Mouse (Mus musculus): ENCODE results near the gene Dazap2. TPM values are rescaled to one million over a fixed set of nuclear protein-coding genes. Genes with fewer than 3 reads are reported as not detected.
"Not testable (repeated sequence)": the region's sequence is repeated elsewhere in the genome, so short reads cannot be mapped to it uniquely, and the experiment has no call there.

Dazap2 gene
- polyA plus RNA-seq, 1 experiment from 2014 or later, result 155 TPM

DNA sequence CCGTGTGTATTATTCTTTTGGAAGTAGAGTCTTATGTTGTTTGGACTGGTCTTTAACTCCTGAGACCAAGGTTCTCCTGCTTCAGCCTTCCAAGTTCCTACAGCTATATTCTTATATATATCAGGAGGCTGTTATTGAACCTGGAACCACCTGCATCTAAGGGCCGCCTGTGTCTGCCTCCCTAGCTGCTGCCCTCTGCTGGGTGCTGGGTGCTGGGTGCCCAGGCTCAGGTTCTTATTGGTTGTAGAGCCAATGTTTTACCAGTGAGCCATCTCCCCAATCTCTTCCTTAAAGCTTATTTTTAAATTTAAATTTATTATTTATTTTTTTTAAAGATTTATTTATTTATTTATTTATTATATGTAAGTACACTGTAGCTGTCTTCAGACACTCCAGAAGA lies 2.7 kb upstream of the Dazap2 start:
- H3K9ac ChIP-seq, result no peak overlapping the region
- ATAC-seq (ENCODE audit: insufficient number of reproducible peaks, insufficient read depth, low FRiP score, low TSS enrichment, low read depth), result no peak
- no peak overlapping the region for H3K4me3 ChIP-seq
- H3K4me1 ChIP-seq, result peaks cover 21% of the 10 kb centered on the region
- WGBS, result 66% methylated on average over 2 of the region's 2 CpGs
- no peaks in the 10 kb centered on the region for H3K9me3 ChIP-seq
- H3K27ac ChIP-seq, result no peak overlapping the region
- H3K36me3 ChIP-seq, result peaks cover 1% of the 10 kb centered on the region
- no peak overlapping the region for H3K4me2 ChIP-seq
- no peaks in the 10 kb centered on the region for H3K27me3 ChIP-seq

DNA sequence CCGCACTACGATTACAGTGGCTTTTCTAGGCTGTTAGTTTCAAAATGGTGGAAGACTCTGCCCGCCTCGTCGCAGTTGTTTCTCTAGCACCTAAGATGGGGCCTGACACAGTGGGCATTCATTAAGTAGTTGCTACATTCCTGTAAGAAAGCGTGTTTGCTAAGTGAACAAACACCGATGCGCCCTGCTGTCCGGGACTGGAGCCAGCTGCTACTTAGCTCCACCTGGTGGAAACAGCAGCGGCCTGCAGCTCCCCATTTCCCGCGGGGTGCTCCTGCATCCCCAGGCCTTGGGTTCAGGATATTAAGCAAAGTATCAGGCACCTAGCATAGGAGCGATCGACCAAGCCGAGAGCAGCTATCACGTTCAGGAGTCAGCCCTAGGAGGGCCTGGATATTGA lies 1.6 kb upstream of the Dazap2 start:
- no peak for ATAC-seq (ENCODE audit: insufficient number of reproducible peaks, insufficient read depth, low FRiP score, low TSS enrichment, low read depth)
- H3K36me3 ChIP-seq, result peaks cover 13% of the 10 kb centered on the region
- H3K9ac ChIP-seq, result peak overlapping the region; percentile 41; the same call in 1 of the 2 replicates
- H3K9me3 ChIP-seq, result no peaks in the 10 kb centered on the region
- peak overlapping the region; percentile 27 for H3K4me3 ChIP-seq
- no peak overlapping the region for H3K27ac ChIP-seq
- H3K4me2 ChIP-seq, result peak overlapping the region; percentile 50
- H3K4me1 ChIP-seq, result peaks cover 21% of the 10 kb centered on the region
- 8% methylated on average over 16 of the region's 16 CpGs for WGBS
- H3K27me3 ChIP-seq, result no peaks in the 10 kb centered on the region

DNA sequence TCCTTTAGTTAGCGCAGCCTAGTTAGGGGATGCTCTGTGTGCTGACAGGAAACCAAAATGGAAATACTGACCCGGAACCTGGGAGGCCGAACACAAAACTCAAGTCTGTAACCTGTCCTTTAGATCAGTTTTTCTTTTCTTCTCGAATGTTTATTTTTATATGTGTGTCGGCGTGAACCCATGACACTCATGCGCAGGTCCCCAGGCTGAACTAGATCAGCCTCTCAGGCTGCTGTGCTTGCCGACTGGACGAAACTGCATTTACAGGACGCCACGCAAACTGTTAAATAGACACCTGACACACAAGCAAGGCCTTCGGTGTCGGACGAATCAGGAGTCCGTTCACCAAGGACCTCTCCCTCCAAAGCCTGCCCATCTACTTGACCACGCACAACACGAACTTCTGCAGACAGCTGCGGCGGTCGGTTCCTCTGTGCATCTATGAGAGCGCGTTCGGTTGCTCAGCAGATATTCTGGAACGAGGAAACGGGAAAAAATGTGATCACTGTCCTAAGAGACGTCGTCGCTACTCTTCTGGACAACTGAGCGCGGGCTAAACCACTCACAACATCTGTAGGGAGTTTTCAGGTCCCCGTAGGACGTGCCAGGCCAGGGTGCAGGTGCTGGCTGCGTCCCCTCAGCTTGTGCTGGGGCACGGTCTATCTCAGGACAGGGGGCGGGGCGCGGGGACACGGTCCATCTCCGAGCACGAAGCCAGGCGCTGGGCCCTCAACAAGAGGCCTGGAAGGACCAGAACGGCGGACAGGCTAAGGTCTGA lies 742 bp upstream of the Dazap2 start:
- Histone ChIP-seq H3K4me2 (peak overlapping the region; percentile 81), H3K4me3 (peak overlapping the region; percentile 92), H3K4me1 (peaks cover 21% of the 10 kb centered on the region), H3K9ac (peak overlapping the region; percentile 74), H3K27ac (peak overlapping the region; percentile 57; the same call in 1 of the 2 replicates), H3K9me3 (no peaks in the 10 kb centered on the region), H3K27me3 (no peaks in the 10 kb centered on the region), H3K36me3 (peaks cover 21% of the 10 kb centered on the region)
- ATAC-seq (ENCODE audit: insufficient number of reproducible peaks, insufficient read depth, low FRiP score, low TSS enrichment, low read depth), result peak; percentile 56; the same call in 1 of the 2 replicates
- WGBS, result 12% methylated on average over 43 of the region's 43 CpGs

DNA sequence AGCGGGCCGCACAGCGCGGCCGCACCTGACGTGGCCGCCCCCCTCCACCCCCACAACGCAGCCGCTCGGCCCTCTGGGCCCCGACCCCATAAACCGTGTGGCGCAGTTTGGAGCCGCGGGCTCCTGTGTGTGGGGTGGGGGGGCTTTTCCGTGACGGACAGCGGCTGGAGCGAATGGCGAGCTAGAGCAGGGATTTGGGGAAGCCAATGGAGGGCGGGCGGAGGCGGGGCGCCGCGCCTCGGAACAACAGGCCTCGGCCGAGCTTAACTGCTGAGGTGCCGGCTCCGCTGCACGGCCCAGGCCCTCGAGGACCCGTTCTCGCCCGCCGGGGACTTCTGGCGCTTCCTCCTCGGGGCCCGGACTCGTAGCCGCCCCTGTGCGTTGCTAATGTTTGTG lies 674 bp downstream of the Dazap2 start:
- peak overlapping the region; percentile 81 for H3K4me2 ChIP-seq
- H3K4me1 ChIP-seq, result peaks cover 21% of the 10 kb centered on the region
- WGBS, result under 1% methylated on average over 43 of the region's 43 CpGs
- peak overlapping the region; percentile 87 for H3K9ac ChIP-seq
- ATAC-seq (ENCODE audit: insufficient number of reproducible peaks, insufficient read depth, low FRiP score, low TSS enrichment, low read depth), result peak; percentile 83
- H3K4me3 ChIP-seq, result peak overlapping the region; percentile 92
- H3K27ac ChIP-seq, result peak overlapping the region; percentile 94
- no peaks in the 10 kb centered on the region for H3K27me3 ChIP-seq
- H3K36me3 ChIP-seq, result peaks cover 32% of the 10 kb centered on the region
- H3K9me3 ChIP-seq, result no peaks in the 10 kb centered on the region

- peaks cover 35% of the 10 kb centered on the region for H3K36me3 ChIP-seq
- no peak for ATAC-seq (ENCODE audit: insufficient number of reproducible peaks, insufficient read depth, low FRiP score, low TSS enrichment, low read depth)
- H3K4me1 ChIP-seq, result peaks cover 21% of the 10 kb centered on the region
- WGBS, result 1% methylated on average over 19 of the region's 19 CpGs
- peak overlapping the region; percentile 94 for H3K27ac ChIP-seq
- H3K27me3 ChIP-seq, result no peaks in the 10 kb centered on the region
- no peaks in the 10 kb centered on the region for H3K9me3 ChIP-seq
- H3K9ac ChIP-seq, result peak overlapping the region; percentile 87
- H3K4me2 ChIP-seq, result peak overlapping the region; percentile 81
- peak overlapping the region; percentile 92 for H3K4me3 ChIP-seq
These were observed 1.1 kb downstream of the Dazap2 start for GRCm38 (mm10) chr15:100616221-100616620.

GRCm38 (mm10) chr15:100619200-100619599 lies 4.1 kb downstream of the Dazap2 start:
- ATAC-seq (ENCODE audit: insufficient number of reproducible peaks, insufficient read depth, low FRiP score, low TSS enrichment, low read depth), result no peak
- H3K4me1 ChIP-seq, result peaks cover 15% of the 10 kb centered on the region
- 85% methylated on average over 7 of the region's 7 CpGs for WGBS
- H3K9me3 ChIP-seq, result no peaks in the 10 kb centered on the region
- H3K4me3 ChIP-seq, result no peak overlapping the region
- H3K9ac ChIP-seq, result no peak overlapping the region
- no peaks in the 10 kb centered on the region for H3K27me3 ChIP-seq
- no peak overlapping the region for H3K27ac ChIP-seq
- H3K4me2 ChIP-seq, result no peak overlapping the region
- H3K36me3 ChIP-seq, result peaks cover 35% of the 10 kb centered on the region

DNA sequence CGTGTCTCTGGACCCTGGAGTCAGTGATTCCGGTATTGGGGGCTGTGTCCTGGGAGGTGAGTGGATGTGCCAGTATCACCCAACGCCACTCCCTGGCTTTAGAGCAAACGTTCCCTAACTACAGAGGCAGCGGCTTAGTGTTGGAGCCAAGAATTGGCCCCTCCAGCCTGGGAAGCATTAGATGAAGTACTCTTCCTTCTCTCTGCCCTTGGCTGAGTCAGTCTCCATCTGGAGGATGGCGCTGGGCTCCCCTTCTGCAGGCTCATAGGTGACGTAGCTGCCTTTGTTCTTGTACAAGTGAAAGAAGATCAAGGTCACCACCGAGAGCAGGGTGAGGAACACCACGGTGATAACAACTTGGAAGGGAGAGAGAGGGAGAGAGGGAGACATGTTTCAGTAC lies 6.5 kb downstream of the Dazap2 start:
- H3K4me1 ChIP-seq; ATAC-seq (ENCODE audit: insufficient number of reproducible peaks, insufficient read depth, low FRiP score, low TSS enrichment, low read depth); H3K9ac ChIP-seq; H3K4me3 ChIP-seq; H3K9me3 ChIP-seq; H3K27ac ChIP-seq; H3K4me2 ChIP-seq; H3K27me3 ChIP-seq: not testable (repeated sequence)
- 81% methylated on average over 9 of the region's 9 CpGs for WGBS
- H3K36me3 ChIP-seq, result peaks cover 35% of the 10 kb centered on the region

DNA sequence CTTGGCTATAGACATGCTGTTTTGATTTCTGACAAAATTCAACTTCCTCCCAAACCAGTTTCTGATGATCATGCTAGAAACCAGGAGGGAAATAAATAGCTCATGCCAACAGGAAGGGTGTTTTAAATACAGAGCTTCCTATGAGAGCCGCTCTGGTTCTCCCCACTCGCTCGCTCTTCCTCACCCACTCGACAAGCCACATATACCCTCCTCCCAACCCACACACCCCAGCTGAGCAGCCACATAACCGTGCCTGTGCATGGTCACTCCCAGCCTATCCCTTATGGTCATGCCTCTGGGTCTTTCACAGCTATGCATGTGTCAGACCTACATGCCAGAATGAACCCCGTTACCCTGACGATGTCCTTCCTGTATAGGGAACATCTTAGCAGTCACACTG lies 7.0 kb downstream of the Dazap2 start:
- Histone ChIP-seq H3K4me1 (no peaks in the 10 kb centered on the region), H3K4me2 (no peak overlapping the region), H3K36me3 (peaks cover 35% of the 10 kb centered on the region), H3K27ac (no peak overlapping the region), H3K9ac (no peak overlapping the region), H3K9me3 (no peaks in the 10 kb centered on the region), H3K27me3 (no peaks in the 10 kb centered on the region), H3K4me3 (no peak overlapping the region)
- 84% methylated on average over 7 of the region's 7 CpGs for WGBS
- ATAC-seq (ENCODE audit: insufficient number of reproducible peaks, insufficient read depth, low FRiP score, low TSS enrichment, low read depth), result no peak

DNA sequence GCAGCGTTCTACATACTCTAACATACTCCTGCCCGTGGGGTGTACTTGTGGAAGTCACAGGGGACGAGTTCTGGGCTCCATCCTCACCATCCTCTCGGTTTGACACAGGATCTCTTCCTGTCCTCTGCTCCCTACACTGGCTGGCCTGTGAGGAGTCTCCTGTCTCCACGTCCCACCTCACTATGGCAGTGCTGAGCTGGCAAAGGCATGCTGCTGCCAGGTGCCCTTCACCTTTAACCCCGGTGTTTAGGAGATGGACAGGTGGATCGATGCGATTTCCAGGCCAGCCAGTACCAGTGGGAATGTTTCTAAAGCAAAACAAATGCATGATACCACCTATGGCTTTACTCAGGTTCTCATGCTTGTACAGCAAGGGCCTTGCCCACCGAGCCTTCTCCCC lies 8.6 kb downstream of the Dazap2 start:
- 84% methylated on average over 9 of the region's 9 CpGs for WGBS
- ATAC-seq (ENCODE audit: insufficient number of reproducible peaks, insufficient read depth, low FRiP score, low TSS enrichment, low read depth), result no peak
- H3K4me2 ChIP-seq, result no peak overlapping the region
- H3K4me1 ChIP-seq, result peaks cover 9% of the 10 kb centered on the region
- no peak overlapping the region for H3K9ac ChIP-seq
- H3K27me3 ChIP-seq, result no peaks in the 10 kb centered on the region
- peaks cover 21% of the 10 kb centered on the region for H3K36me3 ChIP-seq
- H3K9me3 ChIP-seq, result no peaks in the 10 kb centered on the region
- H3K4me3 ChIP-seq, result no peak overlapping the region
- H3K27ac ChIP-seq, result no peak overlapping the region

GRCm38 (mm10) chr15:100624435-100624834 lies 9.3 kb downstream of the Dazap2 start:
- H3K4me2 ChIP-seq, result no peak overlapping the region
- no peaks in the 10 kb centered on the region for H3K27me3 ChIP-seq
- H3K36me3 ChIP-seq, result peaks cover 14% of the 10 kb centered on the region
- 88% methylated on average over 3 of the region's 3 CpGs for WGBS
- H3K4me3 ChIP-seq, result no peak overlapping the region
- ATAC-seq (ENCODE audit: insufficient number of reproducible peaks, insufficient read depth, low FRiP score, low TSS enrichment, low read depth), result no peak
- no peak overlapping the region for H3K27ac ChIP-seq
- no peaks in the 10 kb centered on the region for H3K9me3 ChIP-seq
- peaks cover 9% of the 10 kb centered on the region for H3K4me1 ChIP-seq
- H3K9ac ChIP-seq, result no peak overlapping the region

- Histone ChIP-seq H3K9me3 (no peaks in the 10 kb centered on the region), H3K4me1 (peaks cover 9% of the 10 kb centered on the region), H3K27me3 (peaks cover 4% of the 10 kb centered on the region; the same call in 1 of the 2 replicates), H3K4me3 (no peak overlapping the region), H3K36me3 (no peaks in the 10 kb centered on the region), H3K9ac (no peak overlapping the region), H3K27ac (peak overlapping the region; percentile 66; the same call in 1 of the 2 replicates), H3K4me2 (peak overlapping the region; percentile 27; the same call in 1 of the 2 replicates)
- 14% methylated on average over 10 of the region's 10 CpGs for WGBS
- ATAC-seq (ENCODE audit: insufficient number of reproducible peaks, insufficient read depth, low FRiP score, low TSS enrichment, low read depth), result no peak
These were observed 12.1 kb downstream of the Dazap2 start for GRCm38 (mm10) chr15:100627287-100627686.

- H3K9me3 ChIP-seq, result no peaks in the 10 kb centered on the region
- H3K27me3 ChIP-seq, result peaks cover 8% of the 10 kb centered on the region
- H3K4me2 ChIP-seq, result peak overlapping the region; percentile 27; the same call in 1 of the 2 replicates
- peaks cover 9% of the 10 kb centered on the region for H3K4me1 ChIP-seq
- H3K36me3 ChIP-seq, result no peaks in the 10 kb centered on the region
- H3K4me3 ChIP-seq, result no peak overlapping the region
- 8% methylated on average over 11 of the region's 11 CpGs for WGBS
- 0 out of 2 replicates have a peak overlapping the region, but pooled peaks have one; percentile 16 for H3K9ac ChIP-seq
- H3K27ac ChIP-seq, result peak overlapping the region; percentile 66
- ATAC-seq (ENCODE audit: insufficient number of reproducible peaks, insufficient read depth, low FRiP score, low TSS enrichment, low read depth), result no peak
These were observed 12.7 kb downstream of the Dazap2 start for GRCm38 (mm10) chr15:100627774-100628370.

Measured in embryonic facial prominence, embryonic 13.5 days (tissue).